Mouse (Mus musculus) forebrain, postnatal 0 days (tissue): ENCODE results near the gene Etnppl. TPM values are rescaled to one million over a fixed set of nuclear protein-coding genes. Genes with fewer than 3 reads are reported as not detected.
A peak's percentile ranks its signal among the peaks of the same experiment; 100 is the strongest.

Source experiments
- ATAC-seq: fragments of 200-750 bp; cut with Nextera tagmentation; 2 replicates; pipeline ENCODE4 v1.8.0; 2017; ENCODE audit warnings: mild to moderate bottlenecking, moderate library complexity
- DNase-seq: peaks from one replicate; pipeline ENCODE4 v3.0.0-alpha.2; 2015
- H3K27ac ChIP-seq: fragments of 300-500 bp; sonication (generic); 2 replicates; pipeline ENCODE4 v1.5.1; 2014; ENCODE audit warnings: low read depth, mild to moderate bottlenecking, antibody characterized with exemption, low read length, moderate library complexity, mixed read lengths
- H3K27me3 ChIP-seq: fragments of 300-500 bp; sonication (generic); 2 replicates; pipeline ENCODE4 v1.6.1; 2014; ENCODE audit warnings: mild to moderate bottlenecking, low read length, mixed read lengths; ENCODE audit not compliant: insufficient read depth
- H3K36me3 ChIP-seq: fragments of 300-500 bp; sonication (generic); 2 replicates; pipeline ENCODE4 v1.6.1; 2014; ENCODE audit warnings: mild to moderate bottlenecking, moderate library complexity; ENCODE audit not compliant: insufficient read depth
- H3K4me1 ChIP-seq: fragments of 300-500 bp; sonication (generic); 2 replicates; pipeline ENCODE4 v1.6.1; 2014; ENCODE audit warnings: antibody characterized with exemption; ENCODE audit not compliant: insufficient read depth
- H3K4me2 ChIP-seq: fragments of 300-500 bp; sonication (generic); 2 replicates; pipeline ENCODE4 v1.6.1; 2014; ENCODE audit warnings: low read depth, mild to moderate bottlenecking, moderate library complexity
- H3K4me3 ChIP-seq: fragments of 300-500 bp; sonication (generic); 2 replicates; pipeline ENCODE4 v1.5.1; 2014; ENCODE audit warnings: low read depth, low read length, mixed read lengths
- H3K9ac ChIP-seq: fragments of 300-500 bp; sonication (generic); 2 replicates; pipeline ENCODE4 v1.6.1; 2014; ENCODE audit warnings: mild to moderate bottlenecking
- H3K9me3 ChIP-seq: fragments of 300-500 bp; sonication (generic); 2 replicates; pipeline ENCODE4 v1.6.1; 2016; ENCODE audit warnings: low read length
- CTCF ChIP-seq: sonication (generic); IDR thresholded peaks from 2 replicates; pipeline ENCODE4 v1.5.1; 2016; ENCODE audit warnings: antibody characterized with exemption, control low read depth, low read depth
- WGBS: fragments of 180-500 bp; shearing (Covaris S2); extraction: QIAGEN DNeasy Blood & Tissue Kit; methylation state at CpG from one replicate; pipeline ENCODE4 v1.1.7; 2014; 5-methylcytosine and 5-hydroxymethylcytosine counted together
- polyA plus RNA-seq: library from polyadenylated mRNA; unstranded; fragments of >200 nt; fragmentation: Nextera tagmentation; extraction: Ambion mirVana; gene quantifications from 2 replicates; pipeline ENCODE4 v1.2.1, GENCODE M21; 2015
- total RNA-seq: library from RNA; depleted of rRNA; stranded (reverse); fragments of >200 nt; gene quantifications from 2 replicates; pipeline ENCODE4 v1.2.3, GENCODE M21; 2014

The Etnppl gene
- total and polyA plus RNA-seq, 2 experiments from 2014 or later, result 0.05 TPM; not detected in 1

GRCm38 (mm10) chr3:130582903-130583664, 34.2 kb upstream of the Etnppl start:
- Histone ChIP-seq H3K9ac (no peak overlapping the region), H3K4me2 (no peak overlapping the region), H3K27ac (no peak overlapping the region), H3K4me3 (no peak overlapping the region), H3K27me3 (no peaks in the 10 kb centered on the region), H3K9me3 (no peaks in the 10 kb centered on the region), H3K4me1 (no peaks in the 10 kb centered on the region), H3K36me3 (no peaks in the 10 kb centered on the region)
- ATAC-seq (no peak), DNase-seq (no peak)
- WGBS, result 80% methylated on average over 13 of the region's 13 CpGs
- TF ChIP-seq CTCF, result no peak

- no peak overlapping the region for H3K4me3 ChIP-seq
- no peaks in the 10 kb centered on the region for H3K4me1 ChIP-seq
- 63% methylated on average over 7 of the region's 7 CpGs for WGBS
- no peak overlapping the region for H3K9ac ChIP-seq
- no peaks in the 10 kb centered on the region for H3K27me3 ChIP-seq
- DNase-seq, result no peak
- H3K36me3 ChIP-seq, result no peaks in the 10 kb centered on the region
- no peak for TF ChIP-seq CTCF
- no peak overlapping the region for H3K4me2 ChIP-seq
- no peak for ATAC-seq
- no peak overlapping the region for H3K27ac ChIP-seq
- H3K9me3 ChIP-seq, result no peaks in the 10 kb centered on the region
These were observed 33.2 kb upstream of the Etnppl start for GRCm38 (mm10) chr3:130584007-130584406.

- no peak for TF ChIP-seq CTCF
- Histone ChIP-seq H3K9me3 (no peaks in the 10 kb centered on the region), H3K36me3 (no peaks in the 10 kb centered on the region), H3K4me1 (no peaks in the 10 kb centered on the region), H3K27me3 (no peaks in the 10 kb centered on the region), H3K4me3 (no peak overlapping the region), H3K9ac (no peak overlapping the region), H3K4me2 (no peak overlapping the region), H3K27ac (no peak overlapping the region)
- WGBS, result 91% methylated on average over 8 of the region's 8 CpGs
- no peak for DNase-seq
- ATAC-seq, result no peak
These were observed 22.2 kb upstream of the Etnppl start for GRCm38 (mm10) chr3:130595050-130595449.

GRCm38 (mm10) chr3:130601491-130601890, 15.8 kb upstream of the Etnppl start:
- Histone ChIP-seq H3K27me3 (no peaks in the 10 kb centered on the region), H3K9me3 (no peaks in the 10 kb centered on the region), H3K4me2 (no peak overlapping the region), H3K4me1 (no peaks in the 10 kb centered on the region), H3K36me3 (no peaks in the 10 kb centered on the region), H3K27ac (no peak overlapping the region), H3K4me3 (no peak overlapping the region), H3K9ac (no peak overlapping the region)
- ATAC-seq, result no peak
- no peak for DNase-seq
- TF ChIP-seq CTCF, result no peak
- WGBS, result 77% methylated on average over 10 of the region's 10 CpGs

- peak; percentile 60 for TF ChIP-seq CTCF
- ATAC-seq, result no peak
- Histone ChIP-seq H3K36me3 (no peaks in the 10 kb centered on the region), H3K9me3 (no peaks in the 10 kb centered on the region), H3K4me2 (no peak overlapping the region), H3K4me1 (no peaks in the 10 kb centered on the region), H3K27ac (no peak overlapping the region), H3K9ac (no peak overlapping the region), H3K4me3 (no peak overlapping the region), H3K27me3 (no peaks in the 10 kb centered on the region)
- peak; percentile 10 for DNase-seq
- WGBS, result 91% methylated on average over 2 of the region's 2 CpGs
These were observed 9.3 kb upstream of the Etnppl start for GRCm38 (mm10) chr3:130607924-130608323.

GRCm38 (mm10) chr3:130614444-130614843, 2.8 kb upstream of the Etnppl start:
- no peak for ATAC-seq
- no peak for TF ChIP-seq CTCF
- Histone ChIP-seq H3K9ac (no peak overlapping the region), H3K4me1 (no peaks in the 10 kb centered on the region), H3K27ac (no peak overlapping the region), H3K4me3 (no peak overlapping the region), H3K9me3 (no peaks in the 10 kb centered on the region), H3K4me2 (no peak overlapping the region), H3K27me3 (no peaks in the 10 kb centered on the region), H3K36me3 (no peaks in the 10 kb centered on the region)
- no peak for DNase-seq
- WGBS, result 86% methylated on average over 9 of the region's 9 CpGs

GRCm38 (mm10) chr3:130615625-130616024, 1.6 kb upstream of the Etnppl start:
- no peak for TF ChIP-seq CTCF
- DNase-seq, result no peak
- no peaks in the 10 kb centered on the region for H3K4me1 ChIP-seq
- H3K4me3 ChIP-seq, result no peak overlapping the region
- H3K4me2 ChIP-seq, result no peak overlapping the region
- H3K27me3 ChIP-seq, result no peaks in the 10 kb centered on the region
- no peaks in the 10 kb centered on the region for H3K36me3 ChIP-seq
- no peaks in the 10 kb centered on the region for H3K9me3 ChIP-seq
- WGBS, result 63% methylated on average over 8 of the region's 8 CpGs
- no peak for ATAC-seq
- no peak overlapping the region for H3K27ac ChIP-seq
- no peak overlapping the region for H3K9ac ChIP-seq
